Comparison of ENCODE assay signal across 8 mouse cellular contexts in the genomic region with DNA sequence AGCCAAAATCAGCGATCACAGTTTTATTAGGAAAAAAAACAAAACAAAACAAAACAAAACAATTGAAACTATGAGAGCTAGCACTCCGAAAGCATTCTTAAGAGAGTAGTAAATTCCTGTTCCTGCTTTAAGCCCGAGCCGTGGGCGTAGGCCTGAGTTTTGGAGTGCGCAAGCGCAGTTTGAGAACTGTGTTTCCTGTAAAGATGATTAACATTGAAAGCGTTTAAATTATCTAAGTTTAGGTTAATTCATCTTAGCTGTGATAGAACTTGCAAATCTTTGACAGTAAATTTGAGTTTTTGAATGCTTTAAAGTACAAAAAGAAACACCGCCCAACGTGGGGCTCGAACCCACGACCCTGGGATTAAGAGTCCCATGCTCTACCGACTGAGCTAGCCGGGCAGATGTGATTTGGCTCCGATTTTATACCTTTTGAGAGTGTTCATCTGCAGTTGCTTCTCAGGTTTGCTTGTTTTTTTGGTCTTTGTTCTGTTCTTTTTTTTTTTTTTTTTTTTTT. TPM values are rescaled to one million over a fixed set of nuclear protein-coding genes. Genes with fewer than 3 reads are reported as not detected.
DNase-seq lines count a peak whose midpoint lies in the region; ATAC-seq and TF ChIP-seq lines count a peak whose summit lies in the region.

No protein-coding gene starts in this region.

- H3K4me2 ChIP-seq in forebrain, postnatal 0 days (ENCODE audit: low read depth), result peak overlapping the region; percentile 64
- H3K4me2 ChIP-seq in neural tube, embryonic 15.5 days, result peak overlapping the region; percentile 67

- no peak for TF ChIP-seq CTCF in cerebellum, adult 2 months (IDR thresholded peaks at IDR 0.05; ENCODE audit: borderline replicate concordance, insufficient read depth, low read depth, low read length)
- TF ChIP-seq CTCF in forebrain, postnatal 0 days (IDR thresholded peaks at IDR 0.05; ENCODE audit: low read depth), result no peak
- TF ChIP-seq CTCF in layer of hippocampus, adult 2 months (conservative IDR thresholded peaks at IDR 0.05), result no peak
- TF ChIP-seq CTCF in lung, adult 2 months (IDR thresholded peaks at IDR 0.05; ENCODE audit: insufficient read depth, low read length), result no peak

- peak; percentile 80 for DNase-seq in MEL-GATA-1-ER (ENCODE audit: extremely low read depth, low read depth)
- peak; percentile 84 to 85 for DNase-seq in cerebellum, adult 2 months
- peak; percentile 96 for DNase-seq in forebrain, postnatal 0 days
- peak; percentile 90 for DNase-seq in heart, postnatal 4 days
- DNase-seq in layer of hippocampus, adult 2 months (ENCODE audit: low spot score in 2 of 2), result peak; percentile 82 to 93
- DNase-seq in lung, adult 2 months, result peak; percentile 86
- DNase-seq in testis, postnatal 14 days (ENCODE audit: low spot score), result peak; percentile 86

- TF ChIP-seq POLR2A in cerebellum, adult 2 months (IDR thresholded peaks at IDR 0.05; ENCODE audit: borderline replicate concordance, insufficient read depth, low read length), result peak; percentile 30; the same call in 1 of the 2 replicates
- peak; percentile 63; the same call in 1 of the 2 replicates for TF ChIP-seq POLR2A in lung, adult 2 months (IDR thresholded peaks at IDR 0.05; ENCODE audit: borderline replicate concordance, extremely low read depth, low read depth, low read length)

- H3K27ac ChIP-seq in cerebellum, adult 2 months (ENCODE audit: insufficient read depth, low read length), result peak overlapping the region; percentile 57
- H3K27ac ChIP-seq in forebrain, postnatal 0 days (ENCODE audit: low read depth, low read length), result peak overlapping the region; percentile 92
- H3K27ac ChIP-seq in layer of hippocampus, adult 2 months, result peak overlapping the region; percentile 97
- peak overlapping the region; percentile 92 for H3K27ac ChIP-seq in neural tube, embryonic 15.5 days (replicated peaks)

- H3K4me3 ChIP-seq in cerebellum, adult 2 months (replicated peaks; ENCODE audit: insufficient read depth, low read depth, low read length), result peak overlapping the region; percentile 64
- H3K4me3 ChIP-seq in forebrain, postnatal 0 days (ENCODE audit: low read depth, low read length), result peak overlapping the region; percentile 59
- peak overlapping the region; percentile 94 for H3K4me3 ChIP-seq in layer of hippocampus, adult 2 months
- peak overlapping the region; percentile 94 for H3K4me3 ChIP-seq in lung, adult 2 months (replicated peaks; ENCODE audit: extremely low read depth, low read depth, low read length)
- peak overlapping the region; percentile 68 for H3K4me3 ChIP-seq in neural tube, embryonic 15.5 days (replicated peaks)

- H3K9ac ChIP-seq in forebrain, postnatal 0 days, result peak overlapping the region; percentile 84
- peak overlapping the region; percentile 71 for H3K9ac ChIP-seq in neural tube, embryonic 15.5 days (replicated peaks)

- H3K27me3 ChIP-seq in cerebellum, adult 2 months (ENCODE audit: control insufficient read depth, insufficient read depth, low read length), result no peaks in the 10 kb centered on the region
- H3K27me3 ChIP-seq in forebrain, postnatal 0 days (ENCODE audit: insufficient read depth, low read length), result no peaks in the 10 kb centered on the region
- no peaks in the 10 kb centered on the region for H3K27me3 ChIP-seq in neural tube, embryonic 15.5 days (replicated peaks)

- H3K36me3 ChIP-seq in forebrain, postnatal 0 days (ENCODE audit: insufficient read depth), result no peaks in the 10 kb centered on the region
- H3K36me3 ChIP-seq in neural tube, embryonic 15.5 days, result peaks cover 6% of the 10 kb centered on the region

- ATAC-seq in forebrain, postnatal 0 days, result peak; percentile 80
- ATAC-seq in neural tube, embryonic 15.5 days (ENCODE audit: low FRiP score), result peak; percentile 79

- no peaks in the 10 kb centered on the region for H3K9me3 ChIP-seq in forebrain, postnatal 0 days (ENCODE audit: low read length)
- no peaks in the 10 kb centered on the region for H3K9me3 ChIP-seq in neural tube, embryonic 15.5 days (replicated peaks)

- H3K4me1 ChIP-seq in cerebellum, adult 2 months (ENCODE audit: control insufficient read depth, insufficient read depth, low read length), result no peaks in the 10 kb centered on the region
- H3K4me1 ChIP-seq in forebrain, postnatal 0 days (ENCODE audit: insufficient read depth), result no peaks in the 10 kb centered on the region
- 0 out of 2 replicates have a peak, but pooled peaks cover 2% of the 10 kb centered on the region for H3K4me1 ChIP-seq in lung, adult 2 months (ENCODE audit: control insufficient read depth, insufficient read depth, low read length)
- H3K4me1 ChIP-seq in neural tube, embryonic 15.5 days, result peaks cover 8% of the 10 kb centered on the region

- under 1% methylated on average over 15 of the region's 15 CpGs for WGBS in cerebellum, adult 2 months
- WGBS in forebrain, postnatal 0 days, result under 1% methylated on average over 15 of the region's 15 CpGs
- under 1% methylated on average over 15 of the region's 15 CpGs for WGBS in lung, adult 2 months
- WGBS in neural tube, embryonic 15.5 days, result 2% methylated on average over 15 of the region's 15 CpGs

RNA-seq across cellular contexts. Expression of gene Psma3, which starts 5.6 kb away (rescaled TPM):
- 177 and 184 TPM in 2 replicates for polyA plus RNA-seq in cerebellum, adult 2 months (2012; rRNA removed)
- total RNA-seq in forebrain, postnatal 0 days (2014; rRNA removed), result 207 and 225 TPM in 2 replicates
- 605 and 698 TPM in 2 replicates for polyA plus RNA-seq in forebrain, postnatal 0 days (2015; fragmentation: Nextera tagmentation; extraction: Ambion mirVana)
- total RNA-seq in heart, postnatal 4 days (2021), result 100 to 1,000 TPM; 257 to 261 TPM
- 100 to 1,000 TPM; 193 to 200 TPM for total RNA-seq in layer of hippocampus, adult 2 months (2021)
- 14.9 and 30.0 TPM in 2 replicates for polyA plus RNA-seq in lung, adult 2 months (2012; rRNA removed)
- polyA plus RNA-seq in neural tube, embryonic 15.5 days (2015; fragmentation: Nextera tagmentation; extraction: Ambion mirVana), result 522 and 529 TPM in 2 replicates

RNA-seq across cellular contexts. Expression of gene Actr10, which starts 31.2 kb away (rescaled TPM):
- 108 and 110 TPM in 2 replicates for polyA plus RNA-seq in cerebellum, adult 2 months (2012; rRNA removed)
- total RNA-seq in forebrain, postnatal 0 days (2014; rRNA removed), result 105 and 112 TPM in 2 replicates
- polyA plus RNA-seq in forebrain, postnatal 0 days (2015; fragmentation: Nextera tagmentation; extraction: Ambion mirVana), result 196 and 282 TPM in 2 replicates
- total RNA-seq in heart, postnatal 4 days (2021), result 100 to 1,000 TPM; 165 to 176 TPM
- total RNA-seq in layer of hippocampus, adult 2 months (2021), result 100 to 1,000 TPM; 160 to 172 TPM
- polyA plus RNA-seq in lung, adult 2 months (2012; rRNA removed), result 11.7 and 26.5 TPM in 2 replicates
- 181 and 190 TPM in 2 replicates for polyA plus RNA-seq in neural tube, embryonic 15.5 days (2015; fragmentation: Nextera tagmentation; extraction: Ambion mirVana)

RNA-seq across cellular contexts. Expression of gene Arid4a, which starts 46.9 kb away (rescaled TPM):
- 18.5 and 20.6 TPM in 2 replicates for polyA plus RNA-seq in cerebellum, adult 2 months (2012; rRNA removed)
- total RNA-seq in forebrain, postnatal 0 days (2014; rRNA removed), result 15.6 and 17.9 TPM in 2 replicates
- polyA plus RNA-seq in forebrain, postnatal 0 days (2015; fragmentation: Nextera tagmentation; extraction: Ambion mirVana), result 27.4 and 38.2 TPM in 2 replicates
- total RNA-seq in heart, postnatal 4 days (2021), result 10 to 100 TPM; 13.0 to 13.4 TPM
- 10 to 100 TPM; 37.3 to 40.2 TPM for total RNA-seq in layer of hippocampus, adult 2 months (2021)
- polyA plus RNA-seq in lung, adult 2 months (2012; rRNA removed), result 4.1 and 5.4 TPM in 2 replicates
- polyA plus RNA-seq in neural tube, embryonic 15.5 days (2015; fragmentation: Nextera tagmentation; extraction: Ambion mirVana), result 43.1 and 43.9 TPM in 2 replicates

Comparison
In these comparisons a context has a peak if more than half of its experiments do, and no peak if none do; other contexts are left out.
1. Peak in every context shown above with its lines: DNase-seq, ATAC-seq, H3K4me3 ChIP-seq and H3K27ac ChIP-seq.